Mouse (Mus musculus) hindbrain, embryonic 10.5 days (tissue): ENCODE measurements at regions not wholly inside any gene's neighbourhood (a gene's known extent, or its start where the extent isn't known, plus 50 kb on each side); places are given as distances from the start of the nearest gene placed in this dataset.
A peak's percentile ranks its signal among the peaks of the same experiment; 100 is the strongest.

Source experiments
- DNase-seq: peaks from one replicate; pipeline ENCODE4 v3.0.0-alpha.2; 2017; ENCODE audit warnings: low spot score
- H3K27ac ChIP-seq: fragments of 300-500 bp; sonication (generic); 2 replicates; pipeline ENCODE4 v1.5.1; 2016; ENCODE audit warnings: mild to moderate bottlenecking, moderate library complexity
- H3K27me3 ChIP-seq: fragments of 300-500 bp; sonication (generic); 2 replicates; pipeline ENCODE4 v1.6.1; 2016; ENCODE audit warnings: mild to moderate bottlenecking; ENCODE audit not compliant: poor library complexity, insufficient read depth, severe bottlenecking
- H3K36me3 ChIP-seq: fragments of 300-500 bp; sonication (generic); 2 replicates; pipeline ENCODE4 v1.6.1; 2016; ENCODE audit warnings: mild to moderate bottlenecking, moderate library complexity
- H3K4me1 ChIP-seq: fragments of 300-500 bp; sonication (generic); replicated peaks from 2 replicates; pipeline ENCODE4 v1.6.1; 2016; ENCODE audit warnings: mild to moderate bottlenecking
- H3K4me3 ChIP-seq: fragments of 300-500 bp; sonication (generic); 2 replicates; pipeline ENCODE4 v1.5.1; 2016; ENCODE audit warnings: mild to moderate bottlenecking, moderate library complexity
- H3K9me3 ChIP-seq: fragments of 300-500 bp; sonication (generic); 2 replicates; pipeline ENCODE4 v1.6.1; 2016; ENCODE audit warnings: mild to moderate bottlenecking, moderate library complexity
- WGBS: fragments of 180-500 bp; shearing (Covaris S2); methylation state at CpG from one replicate; pipeline ENCODE4 v1.1.7; 2016; 5-methylcytosine and 5-hydroxymethylcytosine counted together

DNA sequence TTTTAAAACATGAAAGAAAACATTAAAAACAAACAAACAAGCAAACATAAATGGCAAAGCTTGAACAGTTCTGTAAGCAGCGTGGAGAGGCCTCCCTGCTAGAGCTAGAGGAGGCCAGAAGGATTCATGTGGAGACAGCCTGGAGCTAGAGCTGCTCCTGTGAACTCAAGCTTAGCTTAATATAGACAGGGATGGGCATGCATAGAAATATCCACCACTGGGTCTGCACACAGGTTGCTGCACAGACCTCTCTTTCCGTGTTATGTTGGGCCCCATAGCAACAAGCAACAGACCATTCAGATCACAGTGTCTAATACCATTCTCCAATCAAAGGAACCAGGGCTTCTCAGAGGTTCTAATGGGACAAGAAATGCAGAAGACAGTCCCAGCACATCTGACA is 122.9 kb upstream of the Magi3 start:
- no peak for DNase-seq
- Histone ChIP-seq H3K27me3 (no peaks in the 10 kb centered on the region), H3K4me3 (no peak overlapping the region), H3K27ac (no peak overlapping the region), H3K9me3 (no peaks in the 10 kb centered on the region), H3K4me1 (no peaks in the 10 kb centered on the region), H3K36me3 (no peaks in the 10 kb centered on the region)
- 83% methylated on average over 2 of the region's 2 CpGs for WGBS

DNA sequence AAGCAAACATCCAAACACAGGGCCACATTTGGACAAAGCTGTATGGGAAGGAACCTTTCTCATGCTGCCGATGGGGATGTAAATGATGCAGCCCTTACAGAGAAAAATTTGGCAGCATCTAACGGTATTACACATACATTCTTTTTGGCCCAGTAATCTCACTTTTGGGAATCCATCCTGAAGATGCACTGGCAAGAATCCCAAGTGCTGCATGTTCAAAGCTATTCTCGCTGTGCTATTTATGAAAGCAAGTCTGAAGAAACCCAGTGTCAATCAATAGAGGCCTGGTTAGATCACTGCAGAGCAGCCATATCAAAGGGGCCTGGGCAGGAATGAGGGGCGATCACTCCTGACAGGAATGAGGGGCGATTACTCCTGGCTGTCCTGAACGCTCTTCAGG is 122.0 kb upstream of the Magi3 start:
- no peaks in the 10 kb centered on the region for H3K36me3 ChIP-seq
- WGBS: 84% methylated on average over 6 of the region's 6 CpGs
- peaks cover 7% of the 10 kb centered on the region for H3K4me1 ChIP-seq
- no peak overlapping the region for H3K4me3 ChIP-seq
- H3K27ac ChIP-seq: no peak overlapping the region
- no peak for DNase-seq
- no peaks in the 10 kb centered on the region for H3K27me3 ChIP-seq
- no peaks in the 10 kb centered on the region for H3K9me3 ChIP-seq

DNA sequence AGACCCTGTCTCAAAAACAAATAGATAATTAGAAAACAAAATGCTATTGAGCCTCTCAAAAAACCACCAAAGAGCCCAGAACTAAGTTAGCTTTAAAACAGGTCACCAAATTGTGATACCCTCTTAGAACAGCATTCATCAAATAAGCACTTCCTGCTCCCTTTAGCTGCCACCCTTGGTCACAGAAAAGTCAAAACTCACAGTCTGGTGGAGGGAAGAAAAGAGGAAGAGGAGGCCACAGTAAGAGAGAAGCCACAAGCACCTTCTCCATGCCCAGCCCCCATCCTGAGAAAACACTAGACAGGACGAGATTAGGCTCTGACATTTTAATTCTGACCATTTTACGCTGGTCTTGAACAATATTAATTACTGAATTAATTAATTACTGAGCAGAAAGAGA is 120.2 kb upstream of the Magi3 start:
- DNase-seq: no peak
- no peaks in the 10 kb centered on the region for H3K27me3 ChIP-seq
- H3K4me3 ChIP-seq: no peak overlapping the region
- H3K9me3 ChIP-seq: no peaks in the 10 kb centered on the region
- H3K27ac ChIP-seq: no peak overlapping the region
- peaks cover 17% of the 10 kb centered on the region for H3K4me1 ChIP-seq
- 83% methylated on average over 2 of the region's 2 CpGs for WGBS
- H3K36me3 ChIP-seq: no peaks in the 10 kb centered on the region

DNA sequence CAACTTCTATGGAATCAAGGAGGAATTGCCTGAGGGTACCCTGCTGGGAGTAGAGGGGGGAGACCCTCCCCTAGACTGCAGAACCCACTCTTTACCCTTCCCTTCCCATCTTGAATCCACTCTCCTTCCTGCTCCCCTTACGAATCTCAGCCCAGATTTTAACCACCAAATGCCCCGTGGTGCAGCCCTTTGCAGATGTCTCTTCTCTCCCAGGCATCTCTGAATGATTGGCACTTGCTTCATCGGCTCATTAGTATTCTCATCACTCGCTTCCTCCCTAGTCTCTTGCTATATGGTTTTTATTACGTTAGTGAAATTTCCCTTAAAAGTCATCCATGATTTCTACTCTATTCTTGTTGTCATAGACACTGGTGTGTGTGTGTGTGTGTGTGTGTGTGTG is 116.7 kb upstream of the Magi3 start:
- peaks cover 17% of the 10 kb centered on the region for H3K4me1 ChIP-seq
- H3K27ac ChIP-seq: 0 out of 2 replicates have a peak overlapping the region, but pooled peaks have one; percentile 3
- no peak for DNase-seq
- H3K36me3 ChIP-seq: no peaks in the 10 kb centered on the region
- no peak overlapping the region for H3K4me3 ChIP-seq
- no peaks in the 10 kb centered on the region for H3K9me3 ChIP-seq
- WGBS: 57% methylated on average over 5 of the region's 5 CpGs
- no peaks in the 10 kb centered on the region for H3K27me3 ChIP-seq

DNA sequence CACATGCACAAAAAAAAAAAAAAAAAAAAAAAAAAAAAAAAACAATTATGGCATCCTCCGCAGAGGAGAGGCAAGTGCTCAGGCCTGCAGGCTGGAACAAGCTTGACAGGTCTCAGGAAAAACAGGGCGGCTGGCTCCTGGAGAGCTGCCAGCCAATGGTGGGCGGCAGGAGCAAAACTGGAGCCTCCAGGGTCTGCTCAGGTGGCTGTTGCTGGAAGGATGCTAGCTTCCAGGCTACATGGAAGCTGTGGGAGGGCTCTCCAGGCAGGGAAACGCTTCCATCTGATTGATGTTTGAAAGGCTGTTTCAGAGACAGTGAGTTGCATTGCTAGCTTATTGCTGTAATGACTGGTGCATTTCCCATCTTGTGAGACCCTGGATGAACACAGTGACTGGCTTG is 116.1 kb upstream of the Magi3 start:
- 58% methylated on average over 4 of the region's 4 CpGs for WGBS

DNA sequence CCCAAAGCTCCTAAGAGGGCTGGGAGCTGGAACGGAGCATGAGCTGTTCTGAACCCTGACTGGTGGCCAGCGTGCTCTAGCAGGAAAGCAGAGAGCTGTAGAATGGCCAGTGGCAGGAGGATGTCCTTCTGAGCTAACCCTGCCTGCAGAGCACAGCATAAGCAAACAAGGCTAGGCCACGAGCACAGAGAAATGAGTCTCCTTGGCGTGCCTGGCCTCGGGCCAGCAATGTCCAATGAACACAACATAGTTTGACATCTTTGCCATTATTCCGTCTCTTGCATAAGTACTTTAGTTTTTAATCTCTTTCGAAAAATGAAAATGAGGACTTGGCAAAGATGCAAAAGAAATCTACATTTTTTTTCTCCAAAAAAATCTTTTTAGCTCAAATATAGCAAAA is 114.6 kb upstream of the Magi3 start:
- peaks cover 17% of the 10 kb centered on the region for H3K4me1 ChIP-seq
- H3K9me3 ChIP-seq: no peaks in the 10 kb centered on the region
- WGBS: 91% methylated on average over 7 of the region's 7 CpGs
- no peaks in the 10 kb centered on the region for H3K27me3 ChIP-seq
- no peak for DNase-seq
- no peak overlapping the region for H3K4me3 ChIP-seq
- no peak overlapping the region for H3K27ac ChIP-seq
- H3K36me3 ChIP-seq: no peaks in the 10 kb centered on the region

More for the DNA sequence above, 116.1 kb upstream of the Magi3 start:
- no peaks in the 10 kb centered on the region for H3K36me3 ChIP-seq
- H3K27ac ChIP-seq: peak overlapping the region; percentile 3; the same call in 1 of the 2 replicates
- no peaks in the 10 kb centered on the region for H3K9me3 ChIP-seq
- DNase-seq: no peak
- H3K4me1 ChIP-seq: peaks cover 17% of the 10 kb centered on the region
- H3K27me3 ChIP-seq: no peaks in the 10 kb centered on the region
- no peak overlapping the region for H3K4me3 ChIP-seq

DNA sequence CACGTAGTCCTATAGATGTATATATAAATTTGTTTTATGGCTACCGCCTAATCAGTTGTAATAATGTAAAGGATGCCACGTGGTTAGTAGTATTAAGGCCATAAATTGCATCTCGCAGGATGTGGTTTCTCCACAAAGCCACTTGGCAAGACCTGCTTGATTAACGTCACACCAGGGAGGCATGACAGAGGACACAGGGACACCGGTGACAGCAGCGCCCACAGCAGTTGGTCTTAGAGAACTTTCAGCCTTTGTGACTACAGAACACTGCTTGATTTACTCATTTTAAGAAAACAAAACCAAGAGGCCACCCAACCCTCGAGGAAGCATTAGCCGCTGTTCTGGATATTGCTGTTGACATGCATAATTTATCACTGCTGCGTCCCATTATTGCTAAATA is 113.2 kb upstream of the Magi3 start:
- H3K4me1 ChIP-seq: peaks cover 17% of the 10 kb centered on the region
- DNase-seq: no peak
- no peak overlapping the region for H3K27ac ChIP-seq
- no peaks in the 10 kb centered on the region for H3K27me3 ChIP-seq
- 78% methylated on average over 10 of the region's 10 CpGs for WGBS
- H3K36me3 ChIP-seq: no peaks in the 10 kb centered on the region
- H3K4me3 ChIP-seq: no peak overlapping the region
- no peaks in the 10 kb centered on the region for H3K9me3 ChIP-seq

DNA sequence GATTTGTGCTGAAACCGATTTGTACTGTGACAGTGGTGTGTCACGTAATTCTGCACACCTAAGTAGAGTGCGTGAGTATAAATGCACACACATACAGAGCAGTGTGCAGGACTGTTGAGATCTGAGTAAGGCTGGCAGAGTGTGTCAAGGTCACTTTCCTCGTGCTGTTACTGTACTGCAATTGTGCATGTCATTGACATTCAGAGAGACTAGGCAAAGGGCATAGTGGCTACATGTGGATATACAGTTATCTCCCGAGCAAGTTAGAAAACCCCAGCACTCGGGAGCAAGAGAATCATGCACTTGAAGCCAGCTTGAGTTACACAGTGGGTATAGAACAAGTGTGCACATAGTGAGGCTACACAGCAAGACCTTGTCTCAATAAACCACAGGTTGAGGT is 110.5 kb upstream of the Magi3 start:
- H3K27ac ChIP-seq: no peak overlapping the region
- H3K36me3 ChIP-seq: no peaks in the 10 kb centered on the region
- H3K9me3 ChIP-seq: no peaks in the 10 kb centered on the region
- DNase-seq: no peak
- 89% methylated on average over 6 of the region's 6 CpGs for WGBS
- H3K27me3 ChIP-seq: no peaks in the 10 kb centered on the region
- no peak overlapping the region for H3K4me3 ChIP-seq
- no peaks in the 10 kb centered on the region for H3K4me1 ChIP-seq

DNA sequence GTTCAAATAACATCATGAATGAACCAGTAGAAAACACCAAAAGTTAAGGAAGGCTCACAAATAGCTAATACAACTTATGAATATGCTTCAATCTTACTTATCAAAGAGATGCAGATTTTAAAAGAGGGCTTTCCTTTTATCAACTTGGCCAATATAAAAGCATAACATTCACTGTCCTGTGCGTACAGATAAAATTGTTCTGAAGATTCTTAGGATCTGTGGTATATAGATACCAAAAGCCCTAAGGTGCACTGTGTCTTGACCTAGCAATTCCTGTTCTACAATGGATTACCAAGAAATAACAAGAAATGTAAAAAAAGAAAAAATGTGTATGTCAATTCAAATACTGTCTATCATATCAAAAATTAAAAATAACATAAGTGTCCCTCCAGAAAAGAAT is 107.7 kb upstream of the Magi3 start:
- Histone ChIP-seq H3K9me3 (no peaks in the 10 kb centered on the region), H3K27ac (no peak overlapping the region), H3K4me1 (no peaks in the 10 kb centered on the region), H3K4me3 (no peak overlapping the region), H3K27me3 (no peaks in the 10 kb centered on the region), H3K36me3 (no peaks in the 10 kb centered on the region)
- no peak for DNase-seq
- WGBS: 96% methylated on average over 1 of the region's 1 CpGs

DNA sequence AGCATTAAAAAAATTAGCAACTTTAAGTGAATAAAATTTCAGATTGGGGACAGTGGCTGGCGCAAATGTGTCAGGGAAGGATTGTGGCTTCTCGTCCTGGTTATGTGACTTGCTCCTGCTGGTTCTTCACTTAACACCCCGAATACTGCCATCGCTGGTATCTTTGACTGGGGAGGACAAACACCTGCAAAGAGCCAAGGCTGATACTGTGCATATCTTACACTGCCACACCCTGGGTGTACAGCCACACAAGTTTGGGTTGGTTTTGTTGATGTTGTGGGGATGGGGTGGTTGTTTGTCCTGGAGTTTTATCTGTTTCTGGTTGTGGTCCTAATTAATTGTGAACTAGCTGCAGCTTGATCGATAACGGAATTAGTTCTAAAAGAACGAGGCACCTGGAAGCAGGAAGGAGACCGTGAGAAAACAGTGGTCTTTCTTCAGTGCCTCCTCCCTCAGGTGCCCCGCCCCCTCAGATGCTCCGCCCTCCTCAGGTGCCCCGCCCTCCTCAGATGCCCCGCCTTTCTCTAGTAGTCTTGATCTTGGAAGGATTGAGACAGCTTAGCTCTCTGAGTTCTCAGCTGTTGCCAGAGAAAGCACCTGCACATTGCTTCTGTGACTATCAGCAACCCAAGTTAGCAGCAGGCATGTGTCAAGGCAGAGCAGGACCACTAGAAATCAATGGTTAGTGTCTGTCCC is 107.0 kb upstream of the Magi3 start:
- no peaks in the 10 kb centered on the region for H3K36me3 ChIP-seq

DNA sequence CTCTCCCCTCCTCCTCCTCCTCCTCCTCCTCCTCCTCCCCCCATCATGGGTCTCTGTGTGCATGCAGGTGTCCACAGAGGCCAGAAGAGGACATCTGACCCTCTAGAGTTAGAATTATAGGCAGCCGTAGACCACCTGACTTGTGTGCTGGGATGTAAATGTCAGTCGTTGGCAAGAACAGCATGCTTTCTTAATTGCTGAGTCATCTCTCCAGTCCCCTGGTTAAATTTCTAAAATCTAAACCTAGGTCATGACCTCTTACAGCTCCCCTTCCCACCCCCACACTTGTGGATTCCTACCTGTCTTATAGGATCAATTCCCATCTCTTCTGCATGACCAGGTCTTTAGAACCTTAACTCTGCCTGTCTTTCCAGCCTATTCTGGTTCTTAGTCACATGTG is 102.4 kb upstream of the Magi3 start:
- no peak overlapping the region for H3K4me3 ChIP-seq
- H3K27ac ChIP-seq: no peak overlapping the region
- H3K4me1 ChIP-seq: peaks cover 11% of the 10 kb centered on the region
- WGBS: 67% methylated on average over 2 of the region's 2 CpGs
- no peak for DNase-seq
- H3K36me3 ChIP-seq: no peaks in the 10 kb centered on the region
- H3K27me3 ChIP-seq: no peaks in the 10 kb centered on the region
- H3K9me3 ChIP-seq: no peaks in the 10 kb centered on the region

More for the DNA sequence above, 107.0 kb upstream of the Magi3 start:
- Histone ChIP-seq H3K27me3 (no peaks in the 10 kb centered on the region), H3K27ac (no peak overlapping the region), H3K9me3 (no peaks in the 10 kb centered on the region), H3K4me1 (no peaks in the 10 kb centered on the region), H3K4me3 (no peak overlapping the region)
- WGBS: 86% methylated on average over 12 of the region's 12 CpGs
- DNase-seq: no peak

DNA sequence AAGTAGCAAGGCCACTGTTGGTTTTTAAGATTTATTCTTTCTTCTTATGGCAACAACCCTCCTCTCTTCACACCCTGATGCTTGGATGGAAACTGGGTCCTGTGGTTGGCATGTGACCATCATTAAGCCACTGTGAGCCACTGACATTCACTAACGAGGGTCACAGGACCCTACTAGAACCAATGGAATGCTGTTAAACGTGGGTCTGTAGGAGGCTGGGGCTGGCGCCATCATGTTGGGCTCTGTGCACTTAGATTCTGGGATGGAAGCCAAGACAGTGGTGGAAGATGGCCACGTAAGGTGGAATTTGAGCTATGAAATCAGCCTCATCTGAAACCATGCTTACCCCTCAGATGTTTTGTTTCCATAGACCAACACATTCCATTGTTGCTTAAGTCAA is 100.2 kb upstream of the Magi3 start:
- Histone ChIP-seq H3K4me3 (no peak overlapping the region), H3K9me3 (no peaks in the 10 kb centered on the region), H3K27ac (no peak overlapping the region), H3K4me1 (peaks cover 11% of the 10 kb centered on the region), H3K36me3 (no peaks in the 10 kb centered on the region), H3K27me3 (no peaks in the 10 kb centered on the region)
- no peak for DNase-seq
- 82% methylated on average over 4 of the region's 4 CpGs for WGBS

DNA sequence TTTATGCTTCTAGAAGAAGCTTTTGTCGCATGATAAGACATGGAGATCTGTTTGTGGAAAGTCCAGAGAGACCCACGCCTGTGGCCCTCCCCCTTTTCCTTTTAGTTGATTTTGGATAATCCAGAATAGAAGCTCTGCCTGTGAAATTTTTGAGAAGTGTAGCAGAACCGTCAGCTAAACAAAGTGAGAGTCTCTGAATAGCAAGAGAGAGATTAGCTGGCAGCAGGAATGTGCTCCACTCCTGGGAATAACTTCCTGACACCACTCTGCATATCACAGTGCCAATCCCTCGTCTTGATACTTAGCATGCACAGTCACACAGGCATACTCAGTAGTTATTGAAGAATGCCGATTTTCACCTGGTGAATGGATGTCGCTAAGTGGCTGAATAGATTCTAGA is 99.2 kb upstream of the Magi3 start:
- DNase-seq: no peak
- no peaks in the 10 kb centered on the region for H3K9me3 ChIP-seq
- no peaks in the 10 kb centered on the region for H3K27me3 ChIP-seq
- 63% methylated on average over 6 of the region's 6 CpGs for WGBS
- no peak overlapping the region for H3K4me3 ChIP-seq
- H3K4me1 ChIP-seq: peaks cover 11% of the 10 kb centered on the region
- no peaks in the 10 kb centered on the region for H3K36me3 ChIP-seq
- H3K27ac ChIP-seq: peak overlapping the region; percentile 69

DNA sequence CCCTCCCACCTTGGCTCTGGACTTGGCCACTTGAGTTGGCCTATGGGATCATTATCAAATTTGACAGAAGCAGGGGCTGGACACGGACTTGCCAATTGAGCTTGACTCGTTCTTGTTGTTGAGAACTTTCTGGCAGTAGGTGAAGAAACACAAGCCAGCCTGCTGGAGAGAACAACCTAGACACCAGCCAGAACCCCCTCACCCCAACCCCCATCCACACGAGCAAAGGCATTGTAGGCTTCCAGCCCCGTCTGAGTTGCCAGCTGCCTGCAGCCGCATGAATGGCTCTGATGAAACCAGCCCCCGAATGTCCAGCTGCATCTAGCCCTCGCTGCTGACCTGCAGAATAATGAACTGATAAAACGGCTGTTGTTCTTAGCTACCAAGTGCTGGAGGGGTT is 98.7 kb upstream of the Magi3 start:
- Histone ChIP-seq H3K27ac (peak overlapping the region; percentile 69), H3K4me1 (peaks cover 11% of the 10 kb centered on the region), H3K36me3 (no peaks in the 10 kb centered on the region), H3K9me3 (no peaks in the 10 kb centered on the region), H3K4me3 (no peak overlapping the region), H3K27me3 (no peaks in the 10 kb centered on the region)
- WGBS: 32% methylated on average over 8 of the region's 8 CpGs
- DNase-seq: peak; percentile 28
